Mouse (Mus musculus) embryonic facial prominence, embryonic 10.5 days (tissue): ENCODE results near the gene Mef2d. TPM values are rescaled to one million over a fixed set of nuclear protein-coding genes. Genes with fewer than 3 reads are reported as not detected.

ENCODE experiments used
- DNase-seq: peaks from one replicate; pipeline ENCODE4 v3.0.0-alpha.2; 2017; ENCODE audit warnings: low spot score
- H3K27ac ChIP-seq: fragments of 300-500 bp; sonication (generic); replicated peaks from 2 replicates; pipeline ENCODE4 v1.5.1; 2016; ENCODE audit warnings: mild to moderate bottlenecking
- H3K27me3 ChIP-seq: fragments of 300-500 bp; sonication (generic); replicated peaks from 2 replicates; pipeline ENCODE4 v1.6.1; 2016; ENCODE audit warnings: low read depth, mild to moderate bottlenecking; ENCODE audit not compliant: poor library complexity, severe bottlenecking
- H3K36me3 ChIP-seq: fragments of 300-500 bp; sonication (generic); replicated peaks from 2 replicates; pipeline ENCODE4 v1.6.1; 2016; ENCODE audit warnings: mild to moderate bottlenecking, moderate library complexity
- H3K4me1 ChIP-seq: fragments of 300-500 bp; sonication (generic); 2 replicates; pipeline ENCODE4 v1.6.1; 2016
- H3K4me3 ChIP-seq: fragments of 300-500 bp; sonication (generic); 2 replicates; pipeline ENCODE4 v1.5.1; 2016; ENCODE audit warnings: mild to moderate bottlenecking, moderate library complexity
- H3K9me3 ChIP-seq: fragments of 300-500 bp; sonication (generic); 2 replicates; pipeline ENCODE4 v1.6.1; 2016; ENCODE audit warnings: mild to moderate bottlenecking
- WGBS: fragments of 180-500 bp; shearing (Covaris S2); methylation state at CpG from one replicate; pipeline ENCODE4 v1.1.7; 2016; 5-methylcytosine and 5-hydroxymethylcytosine counted together
- polyA plus RNA-seq: library from polyadenylated mRNA; unstranded; fragments of >200 nt; fragmentation: Nextera tagmentation; extraction: Ambion mirVana; gene quantifications from 2 replicates; pipeline ENCODE4 v1.2.1, GENCODE M21; 2016

Gene Mef2d
- polyA plus RNA-seq, 1 experiment from 2014 or later = 12.1 TPM

DNA sequence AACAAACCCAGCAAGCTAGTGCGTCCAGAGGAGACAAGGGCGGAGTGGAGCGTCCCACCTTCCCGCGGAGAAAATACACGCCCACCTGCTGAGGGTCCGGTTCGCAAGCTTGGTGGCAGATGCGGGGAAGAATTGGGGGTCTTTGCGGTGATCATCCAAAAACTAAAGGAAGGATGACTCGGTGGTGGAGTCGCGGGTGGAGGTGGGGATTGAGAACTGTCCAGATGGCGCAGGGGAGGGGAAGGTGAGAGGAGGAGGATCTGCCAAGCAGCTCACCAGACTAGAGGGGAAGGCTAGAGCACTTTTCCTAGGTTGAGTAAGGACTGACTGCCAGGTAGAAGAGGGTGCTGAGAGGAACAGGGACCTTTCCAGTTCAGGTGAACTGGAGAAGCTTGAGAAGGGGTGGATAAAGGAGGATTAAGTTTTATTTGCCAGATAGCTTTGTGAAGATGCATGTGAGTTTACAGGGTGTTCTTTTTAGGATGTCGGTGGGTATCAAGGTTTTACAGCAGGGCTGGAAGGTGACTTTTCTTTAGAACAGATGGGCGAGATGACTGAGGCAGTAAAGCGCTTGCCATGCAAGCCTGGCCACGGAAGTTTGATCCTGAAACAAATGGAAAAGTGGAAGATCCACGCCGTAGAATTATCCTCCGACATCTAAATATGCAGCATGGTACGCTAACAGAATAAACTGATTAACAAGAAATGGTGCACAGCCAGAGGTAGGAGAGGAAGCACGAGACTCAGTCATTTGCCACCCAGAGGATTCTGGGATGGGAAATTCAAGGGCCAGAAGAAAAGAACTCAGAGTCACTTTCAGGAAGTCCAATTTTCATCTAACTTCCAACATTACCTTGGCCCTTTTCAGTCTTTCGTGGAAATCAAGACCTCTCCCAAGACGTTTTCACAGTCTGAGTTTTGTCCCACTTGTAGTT lies 2.7 kb upstream of the Mef2d start:
- DNase-seq = no peak
- peaks cover 69% of the 10 kb centered on the region for H3K4me1 ChIP-seq
- H3K4me3 ChIP-seq = peak overlapping the region; percentile 70
- no peaks in the 10 kb centered on the region for H3K9me3 ChIP-seq
- no peaks in the 10 kb centered on the region for H3K36me3 ChIP-seq
- H3K27me3 ChIP-seq = peaks cover 26% of the 10 kb centered on the region
- WGBS = 17% methylated on average over 25 of the region's 25 CpGs
- H3K27ac ChIP-seq = peak overlapping the region; percentile 92

DNA sequence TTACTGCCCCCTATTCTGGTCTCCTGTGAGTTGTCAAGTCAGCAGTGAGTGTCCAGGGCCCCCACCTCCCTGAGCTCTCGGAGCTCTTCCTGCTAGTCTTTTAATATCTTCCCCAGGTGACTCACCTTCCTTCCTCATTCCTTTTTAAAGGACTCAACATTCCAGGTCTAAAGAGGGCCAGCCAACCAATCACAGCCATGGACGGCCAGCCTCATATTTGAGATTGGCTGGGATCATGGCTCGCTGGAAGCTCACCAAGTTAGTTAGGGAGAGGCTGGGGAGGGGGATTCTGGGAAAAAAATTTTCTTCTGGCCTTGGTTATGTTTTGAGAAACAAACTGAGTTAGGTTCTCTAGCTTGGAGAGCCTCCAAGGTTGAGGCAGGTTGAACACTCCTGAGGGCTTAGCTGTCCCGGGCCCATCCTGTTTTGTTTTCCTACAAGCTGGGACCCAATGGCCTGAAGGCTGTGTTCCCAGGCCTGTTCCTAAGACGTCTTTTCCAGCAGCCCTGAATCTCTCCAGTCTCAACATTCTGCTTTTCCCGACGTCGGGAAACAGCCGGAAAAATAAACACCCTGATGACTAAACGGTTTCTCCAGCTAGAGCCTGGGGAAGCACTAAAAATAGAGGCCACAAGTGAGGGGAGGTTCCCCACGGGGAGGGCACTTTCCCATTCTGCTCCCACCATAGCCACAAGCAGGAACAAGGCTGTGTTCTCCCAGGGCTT lies 1.8 kb upstream of the Mef2d start:
- no peaks in the 10 kb centered on the region for H3K36me3 ChIP-seq
- no peak for DNase-seq
- peaks cover 77% of the 10 kb centered on the region for H3K4me1 ChIP-seq
- peak overlapping the region; percentile 90; the same call in 1 of the 2 replicates for H3K4me3 ChIP-seq
- 16% methylated on average over 11 of the region's 11 CpGs for WGBS
- no peaks in the 10 kb centered on the region for H3K9me3 ChIP-seq
- H3K27me3 ChIP-seq = peaks cover 26% of the 10 kb centered on the region
- H3K27ac ChIP-seq = peak overlapping the region; percentile 92

DNA sequence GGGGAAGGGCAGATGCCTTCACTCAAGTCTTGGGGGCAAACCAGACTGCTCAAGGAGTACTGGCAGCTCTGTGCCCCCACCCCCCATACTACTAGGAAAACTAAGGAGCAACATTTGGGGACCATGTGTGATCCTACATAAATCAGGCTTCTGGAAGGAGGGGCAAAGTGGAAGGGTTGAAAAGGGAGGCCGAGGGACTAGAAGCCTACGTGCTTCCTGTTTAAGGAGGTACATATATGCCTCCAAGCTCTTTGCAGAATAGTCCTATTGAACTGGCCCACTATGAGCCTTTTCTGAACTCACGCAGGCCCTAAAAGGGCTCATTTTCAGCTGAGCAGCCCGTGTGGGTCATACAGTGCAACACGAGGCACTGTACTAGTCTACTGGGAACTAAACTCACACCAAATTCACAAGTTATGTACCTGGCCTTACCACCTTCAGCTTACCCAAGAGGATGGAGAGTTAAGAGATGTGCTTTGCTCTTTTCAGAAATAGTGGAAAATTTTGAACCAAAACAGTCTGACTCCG lies 1.2 kb upstream of the Mef2d start:
- peaks cover 84% of the 10 kb centered on the region for H3K4me1 ChIP-seq
- H3K27me3 ChIP-seq = peaks cover 26% of the 10 kb centered on the region
- H3K4me3 ChIP-seq = peak overlapping the region; percentile 90
- WGBS = 34% methylated on average over 6 of the region's 6 CpGs
- DNase-seq = no peak
- H3K36me3 ChIP-seq = no peaks in the 10 kb centered on the region
- H3K9me3 ChIP-seq = no peaks in the 10 kb centered on the region
- H3K27ac ChIP-seq = peak overlapping the region; percentile 92

DNA sequence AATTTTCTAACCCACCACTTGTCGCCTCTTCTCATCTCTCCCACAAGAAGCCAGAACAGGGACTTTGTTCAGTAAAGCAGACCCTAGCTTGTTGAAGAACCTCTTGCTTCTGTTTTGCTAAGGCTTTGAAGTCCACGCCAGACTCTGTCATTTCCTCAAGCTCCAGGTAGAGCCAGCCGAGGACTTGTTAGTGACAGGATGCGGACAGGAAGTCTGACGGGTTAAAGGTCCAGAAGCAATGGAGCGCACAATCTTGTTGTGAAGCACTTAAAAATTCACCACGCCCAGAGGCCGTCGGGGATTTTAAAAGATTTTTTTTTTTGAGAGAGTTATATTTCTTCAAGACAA lies 759 bp upstream of the Mef2d start:
- Histone ChIP-seq H3K4me1 (peaks cover 88% of the 10 kb centered on the region), H3K27ac (peak overlapping the region; percentile 92), H3K36me3 (no peaks in the 10 kb centered on the region), H3K9me3 (no peaks in the 10 kb centered on the region), H3K27me3 (peaks cover 26% of the 10 kb centered on the region), H3K4me3 (peak overlapping the region; percentile 90)
- no peak for DNase-seq
- WGBS = 10% methylated on average over 9 of the region's 9 CpGs

DNA sequence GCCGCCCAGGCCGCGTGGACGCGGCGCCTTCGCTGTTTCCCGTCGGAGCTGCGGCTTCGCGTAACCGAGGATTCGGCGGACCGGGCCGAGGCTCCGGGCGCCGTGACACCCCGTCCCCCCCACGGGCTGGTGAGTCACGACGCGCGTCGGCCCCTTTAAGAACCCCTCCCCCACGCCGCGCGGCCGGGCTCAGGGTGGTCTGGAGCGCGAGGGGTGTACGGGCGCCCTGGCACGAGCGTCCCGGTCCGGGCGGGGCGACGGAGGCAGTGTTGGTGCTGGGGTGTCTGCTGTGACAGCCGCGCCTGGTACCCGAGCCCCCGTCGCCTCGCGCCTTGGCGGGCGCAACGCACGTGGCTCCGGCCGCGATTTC lies 359 bp downstream of the Mef2d start:
- under 1% methylated on average over 57 of the region's 57 CpGs for WGBS
- Histone ChIP-seq H3K9me3 (no peaks in the 10 kb centered on the region), H3K36me3 (no peaks in the 10 kb centered on the region), H3K27ac (peak overlapping the region; percentile 92), H3K27me3 (peaks cover 26% of the 10 kb centered on the region), H3K4me3 (peak overlapping the region; percentile 90), H3K4me1 (peaks cover 94% of the 10 kb centered on the region)
- DNase-seq = no peak

DNA sequence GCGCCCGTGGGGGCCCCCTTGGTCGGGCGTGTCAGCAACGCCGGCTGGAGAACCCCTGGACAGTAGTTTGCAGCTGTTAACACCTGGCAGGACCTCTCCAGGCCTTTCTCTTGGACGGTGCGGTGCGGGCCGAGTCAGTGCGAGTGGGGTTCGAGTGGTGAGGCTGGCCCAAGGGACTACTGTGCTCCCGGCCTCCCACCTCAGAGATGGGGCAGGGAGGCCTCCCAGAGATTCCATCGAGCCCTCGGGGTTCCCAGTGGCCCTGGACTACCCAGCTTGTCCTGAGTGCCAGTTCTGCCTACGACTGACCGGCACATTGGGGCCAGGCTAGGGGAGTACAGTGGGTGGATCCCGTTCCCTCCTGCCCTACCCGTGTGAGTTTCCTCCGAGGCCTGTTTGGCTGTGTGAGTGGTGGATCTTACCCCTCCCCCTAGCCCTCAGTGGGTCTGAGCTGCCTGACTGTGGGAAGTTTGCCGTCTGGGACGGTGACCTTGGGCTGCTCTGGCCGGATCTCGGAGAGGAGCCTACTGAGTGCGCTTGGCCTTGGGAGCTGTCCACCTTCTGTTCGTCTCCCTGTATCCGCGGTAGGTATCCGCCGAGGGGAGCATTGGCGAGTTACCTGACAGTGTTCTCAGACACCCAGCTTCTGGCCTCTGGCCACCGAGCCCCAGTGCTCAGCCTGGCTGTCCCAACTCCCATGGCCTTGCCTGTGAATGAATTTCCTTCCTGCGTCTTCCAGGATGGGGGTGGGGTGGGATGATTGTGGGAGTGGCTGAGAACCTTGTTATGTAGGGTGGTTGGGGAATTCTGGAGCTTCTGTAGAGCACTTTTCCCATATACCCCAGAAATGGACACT lies 972 bp downstream of the Mef2d start:
- WGBS = 1% methylated on average over 33 of the region's 33 CpGs
- Histone ChIP-seq H3K27me3 (peaks cover 26% of the 10 kb centered on the region), H3K27ac (peak overlapping the region; percentile 92), H3K36me3 (no peaks in the 10 kb centered on the region), H3K9me3 (no peaks in the 10 kb centered on the region), H3K4me3 (peak overlapping the region; percentile 90), H3K4me1 (peaks cover 94% of the 10 kb centered on the region)
- peak; percentile 63 for DNase-seq

DNA sequence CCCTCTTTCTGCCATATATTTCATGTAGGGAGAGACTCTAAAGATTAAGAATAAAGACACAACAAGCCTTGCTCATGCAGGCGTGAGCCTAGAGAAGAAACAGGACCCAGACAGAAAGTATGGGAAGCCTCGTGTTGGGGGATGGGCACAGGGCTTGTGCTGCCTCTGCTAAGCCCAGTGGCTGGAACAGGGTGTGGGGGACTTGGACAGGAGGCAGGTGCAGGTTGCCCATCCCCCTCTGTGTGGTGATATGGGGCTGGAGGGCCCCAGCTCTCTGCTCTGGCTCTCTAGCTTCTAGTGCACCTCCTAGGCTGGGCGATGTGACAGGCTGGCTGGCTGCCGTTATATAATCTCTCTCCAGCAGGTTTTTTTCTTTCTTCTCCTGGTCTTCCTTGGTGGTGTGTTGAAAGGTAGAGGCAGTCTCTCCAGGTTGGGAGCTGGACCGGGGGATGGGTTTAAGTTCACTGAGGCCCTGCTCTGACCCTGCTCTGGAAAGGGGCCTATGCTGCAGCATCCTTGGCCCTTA lies 1.9 kb downstream of the Mef2d start:
- WGBS = 19% methylated on average over 5 of the region's 5 CpGs
- DNase-seq = peak; percentile 45
- H3K4me3 ChIP-seq = peak overlapping the region; percentile 90
- peaks cover 97% of the 10 kb centered on the region for H3K4me1 ChIP-seq
- peak overlapping the region; percentile 75 for H3K27ac ChIP-seq
- H3K9me3 ChIP-seq = no peaks in the 10 kb centered on the region
- peaks cover 25% of the 10 kb centered on the region for H3K27me3 ChIP-seq
- no peaks in the 10 kb centered on the region for H3K36me3 ChIP-seq

DNA sequence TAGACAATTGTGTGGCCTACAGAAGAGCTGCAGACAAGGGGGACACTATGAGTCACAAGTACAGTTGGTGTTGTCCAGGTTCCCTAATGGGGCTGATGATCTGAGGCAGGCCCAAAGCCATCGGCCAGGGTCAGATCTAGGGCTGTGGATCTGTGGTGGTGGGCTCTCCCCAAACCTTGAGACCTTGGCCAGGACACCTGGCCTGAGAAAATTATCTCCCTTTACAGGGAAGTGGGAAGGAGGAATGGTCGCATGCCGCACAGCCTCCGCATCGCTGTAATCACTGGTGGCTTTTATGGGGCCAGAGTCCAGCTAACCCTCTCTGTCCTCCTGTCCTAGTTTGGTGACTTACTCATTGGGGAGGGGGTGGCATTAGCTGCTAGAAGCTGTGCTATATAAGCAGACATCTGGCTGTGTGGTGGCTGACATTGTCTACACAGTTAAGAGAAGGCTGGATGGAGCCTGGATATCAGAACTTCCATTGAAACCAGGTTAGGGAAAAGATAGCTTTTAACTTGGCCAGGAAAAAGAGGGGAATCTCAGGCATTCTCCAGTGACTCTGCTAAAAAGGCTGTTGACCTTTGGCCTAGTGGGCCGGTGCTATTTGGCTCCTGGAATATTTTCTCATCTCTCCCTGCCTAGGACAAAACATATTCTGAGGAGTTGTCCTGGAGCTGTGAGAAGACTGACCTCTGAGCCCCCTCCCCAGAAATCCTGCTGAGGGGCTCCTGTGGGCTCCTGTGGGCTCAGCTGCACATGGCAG lies 2.7 kb downstream of the Mef2d start:
- H3K27me3 ChIP-seq = peaks cover 17% of the 10 kb centered on the region
- 65% methylated on average over 6 of the region's 6 CpGs for WGBS
- H3K4me3 ChIP-seq = peak overlapping the region; percentile 90
- DNase-seq = no peak
- no peaks in the 10 kb centered on the region for H3K36me3 ChIP-seq
- peaks cover 97% of the 10 kb centered on the region for H3K4me1 ChIP-seq
- peak overlapping the region; percentile 75 for H3K27ac ChIP-seq
- H3K9me3 ChIP-seq = no peaks in the 10 kb centered on the region

DNA sequence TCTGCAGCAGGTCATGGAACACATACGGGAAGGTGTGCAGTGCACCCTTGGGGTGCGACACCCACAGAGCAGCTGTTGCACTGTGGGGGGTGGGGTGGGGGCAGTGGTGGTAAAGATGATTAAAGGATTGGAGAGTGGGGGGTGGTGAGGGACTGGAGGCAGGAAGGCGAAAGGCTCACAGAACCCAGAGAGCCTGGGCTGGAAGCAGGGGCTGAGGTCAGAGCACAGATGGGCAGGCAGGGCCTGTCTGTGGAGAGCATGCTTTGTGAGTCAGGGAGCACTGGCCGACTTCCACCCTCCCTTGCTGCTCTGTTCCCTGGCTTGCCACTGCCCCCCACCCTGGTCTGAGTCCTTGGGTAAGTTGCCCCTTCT lies 3.2 kb downstream of the Mef2d start:
- Histone ChIP-seq H3K27ac (peak overlapping the region; percentile 75), H3K36me3 (no peaks in the 10 kb centered on the region), H3K9me3 (no peaks in the 10 kb centered on the region), H3K4me3 (peak overlapping the region; percentile 90), H3K4me1 (peaks cover 97% of the 10 kb centered on the region), H3K27me3 (peaks cover 11% of the 10 kb centered on the region)
- WGBS = 29% methylated on average over 4 of the region's 4 CpGs
- peak; percentile 14 for DNase-seq

DNA sequence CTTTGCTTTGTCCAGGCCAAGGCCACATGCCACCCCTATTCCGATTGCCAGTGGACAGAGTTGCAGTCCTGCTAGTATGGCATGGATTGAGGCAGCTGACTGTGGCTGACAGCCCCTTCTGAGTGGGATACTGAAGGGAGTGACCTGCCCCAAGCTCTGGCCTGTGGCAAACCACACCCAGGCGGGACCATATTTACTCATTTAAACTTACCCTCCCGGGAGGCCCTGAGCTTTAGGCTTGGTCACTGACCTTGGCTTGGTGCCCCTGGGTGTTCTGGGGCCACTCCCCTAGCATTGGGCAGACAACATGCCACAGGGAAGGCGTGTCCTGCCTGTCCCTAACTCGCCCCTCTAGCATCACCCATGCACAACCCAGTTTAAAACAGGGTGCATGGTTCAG lies 3.8 kb downstream of the Mef2d start:
- Histone ChIP-seq H3K27me3 (peaks cover 6% of the 10 kb centered on the region), H3K4me3 (peak overlapping the region; percentile 90), H3K4me1 (peaks cover 97% of the 10 kb centered on the region), H3K36me3 (no peaks in the 10 kb centered on the region), H3K27ac (peak overlapping the region; percentile 75), H3K9me3 (no peaks in the 10 kb centered on the region)
- DNase-seq = no peak
- WGBS = 59% methylated on average over 5 of the region's 5 CpGs

DNA sequence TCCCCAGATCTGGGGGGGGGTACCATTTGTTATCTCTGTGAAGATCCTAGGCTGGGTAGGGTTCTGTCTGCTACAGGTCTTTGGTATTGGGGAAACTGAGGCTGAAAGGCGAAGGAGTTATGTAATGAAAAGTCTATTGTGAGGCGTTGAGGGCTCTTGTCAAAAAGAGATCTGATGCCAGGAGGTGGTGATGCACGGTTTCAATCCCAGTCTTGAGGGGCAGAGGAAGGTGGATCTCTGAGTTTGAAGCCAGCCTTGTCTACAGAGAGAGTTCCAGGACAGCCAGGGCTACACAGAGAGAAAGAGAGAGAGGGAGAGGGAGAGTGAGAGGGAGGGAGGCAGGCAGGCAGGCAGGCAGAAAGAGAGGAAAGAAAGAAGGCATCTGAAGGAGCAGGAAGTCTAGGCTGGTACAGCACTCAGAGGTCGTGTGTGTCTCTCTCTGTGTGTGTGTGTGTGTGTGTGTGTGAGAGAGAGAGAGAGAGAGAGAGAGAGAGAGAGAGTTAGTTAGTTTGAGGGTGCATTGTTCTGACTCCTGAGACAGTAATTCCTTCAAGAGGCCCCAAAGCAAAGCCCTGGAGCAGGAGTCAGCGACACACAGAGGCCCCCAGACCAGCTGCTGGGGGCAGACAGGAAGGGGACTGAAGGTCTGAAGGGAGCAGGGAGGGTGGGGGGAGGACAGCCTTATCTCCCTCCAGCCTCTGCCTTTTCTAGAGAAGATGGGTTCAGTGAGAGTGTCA lies 4.4 kb downstream of the Mef2d start:
- DNase-seq = no peak
- Histone ChIP-seq H3K27me3 (no peaks in the 10 kb centered on the region), H3K4me3 (peak overlapping the region; percentile 90; the same call in 1 of the 2 replicates), H3K36me3 (peaks cover 4% of the 10 kb centered on the region; the same call in 1 of the 2 replicates), H3K4me1 (peaks cover 97% of the 10 kb centered on the region), H3K9me3 (no peaks in the 10 kb centered on the region), H3K27ac (peak overlapping the region; percentile 75)
- WGBS = 41% methylated on average over 5 of the region's 5 CpGs
